Mouse (Mus musculus) G1E (cell line): ENCODE measurements at regions not wholly inside any gene's neighbourhood (a gene's known extent, or its start where the extent isn't known, plus 50 kb on each side); places are given as distances from the start of the nearest gene placed in this dataset.

Experiments used
- ATAC-seq: 2 replicates; pipeline ENCODE4 v1.8.0; 2016; ENCODE audit warnings: mild to moderate bottlenecking; ENCODE audit not compliant: insufficient number of reproducible peaks, poor library complexity, low FRiP score, severe bottlenecking; ENCODE audit errors: extremely low read depth
- DNase-seq: peaks from one replicate; pipeline ENCODE4 v3.0.0; 2012; ENCODE audit warnings: low spot score
- H3K27me3 ChIP-seq: 2 replicates; pipeline ENCODE4 v1.6.1; 2012; ENCODE audit warnings: mild to moderate bottlenecking, low read length, inconsistent platforms; ENCODE audit not compliant: insufficient read depth
- H3K36me3 ChIP-seq: replicated peaks from 2 replicates; pipeline ENCODE3; 2012; ENCODE audit warnings: mild to moderate bottlenecking, inconsistent platforms
- H3K4me1 ChIP-seq: 2 replicates; pipeline ENCODE4 v1.6.1; 2012; ENCODE audit warnings: low read depth, low read length, inconsistent platforms, mixed read lengths; ENCODE audit not compliant: insufficient read depth
- H3K4me3 ChIP-seq: 2 replicates; pipeline ENCODE4 v1.5.1; 2012; ENCODE audit warnings: low read depth, mild to moderate bottlenecking, inconsistent platforms, low read length, moderate library complexity, mixed read lengths
- H3K9me3 ChIP-seq: replicated peaks from 2 replicates; pipeline ENCODE4 v1.6.1; 2012; ENCODE audit warnings: inconsistent platforms
- CTCF ChIP-seq: IDR thresholded peaks from 2 replicates; pipeline ENCODE4 v1.5.1; 2012; ENCODE audit warnings: low read depth, low read length, inconsistent platforms, mixed read lengths
- GATA1 ChIP-seq: IDR thresholded peaks from 2 replicates; pipeline ENCODE4 v1.6.1; 2012; ENCODE audit warnings: borderline replicate concordance, low read length, inconsistent platforms, mixed read lengths
- GATA2 ChIP-seq: IDR thresholded peaks from 2 replicates; pipeline ENCODE4 v1.6.1; 2012; ENCODE audit warnings: low read depth, low read length, inconsistent platforms, borderline replicate concordance
- POLR2AphosphoS5 ChIP-seq: IDR thresholded peaks from 2 replicates; pipeline ENCODE4 v1.6.1; 2012; ENCODE audit warnings: low read depth, low read length, inconsistent platforms; ENCODE audit not compliant: insufficient replicate concordance
- TAL1 ChIP-seq: conservative IDR thresholded peaks from 2 replicates; pipeline ENCODE4 v1.6.1; 2012; ENCODE audit warnings: low read depth, low read length, inconsistent platforms, mixed read lengths

DNA sequence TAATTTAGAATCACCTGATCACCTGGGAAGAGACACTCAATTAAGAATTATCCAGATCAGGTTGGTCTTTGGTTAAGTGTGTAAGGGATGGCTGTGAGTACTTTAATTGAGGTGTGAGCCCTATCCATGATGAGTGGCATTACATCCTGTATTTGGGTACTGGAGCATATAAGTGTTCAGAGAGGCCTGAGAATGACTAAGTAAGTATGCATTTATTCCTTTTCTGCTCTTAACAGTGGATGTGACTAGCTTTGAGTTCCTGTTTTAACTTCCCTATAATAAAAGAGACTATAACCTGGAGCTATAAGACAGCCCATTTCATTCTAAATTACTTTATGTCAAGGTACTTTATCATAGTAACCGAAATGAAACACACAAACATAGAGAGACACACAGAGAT lies 421.4 kb upstream of the Klf4 start:
- no peak for DNase-seq
- Histone ChIP-seq H3K4me3 (no peak overlapping the region), H3K9me3 (peaks cover 8% of the 10 kb centered on the region; the same call in 1 of the 2 replicates), H3K27me3 (no peaks in the 10 kb centered on the region), H3K36me3 (no peaks in the 10 kb centered on the region), H3K4me1 (no peaks in the 10 kb centered on the region)
- no peak for ATAC-seq
- no peak for TF ChIP-seq CTCF
- no peak for TF ChIP-seq POLR2AphosphoS5
- no peak for TF ChIP-seq TAL1
- no peak for TF ChIP-seq GATA2
- TF ChIP-seq GATA1, result no peak

DNA sequence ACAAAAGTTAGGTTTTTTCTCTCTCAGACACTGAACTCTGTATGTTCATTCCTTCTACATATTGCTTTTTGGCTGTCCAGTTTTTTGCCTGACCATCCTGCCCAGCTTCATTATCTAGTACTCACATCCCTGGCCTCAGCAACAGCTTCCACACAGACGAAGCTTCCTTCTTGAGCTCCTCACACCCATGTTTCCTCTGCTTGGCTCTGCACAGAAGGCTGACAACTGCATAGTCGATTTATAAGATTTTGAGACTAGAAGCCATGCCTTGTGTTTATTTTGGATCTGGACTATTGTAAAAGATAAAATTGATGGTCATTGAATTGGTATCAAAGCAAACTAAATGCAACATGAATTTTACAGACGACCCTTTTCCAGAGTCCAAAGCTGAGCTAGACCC lies 420.0 kb upstream of the Klf4 start:
- Histone ChIP-seq H3K4me1 (no peaks in the 10 kb centered on the region), H3K4me3 (no peak overlapping the region), H3K27me3 (no peaks in the 10 kb centered on the region), H3K9me3 (peaks cover 7% of the 10 kb centered on the region; the same call in 1 of the 2 replicates), H3K36me3 (no peaks in the 10 kb centered on the region)
- DNase-seq, result no peak
- ATAC-seq, result no peak
- TF ChIP-seq POLR2AphosphoS5 (no peak), GATA2 (no peak), TAL1 (no peak), CTCF (no peak), GATA1 (no peak)

DNA sequence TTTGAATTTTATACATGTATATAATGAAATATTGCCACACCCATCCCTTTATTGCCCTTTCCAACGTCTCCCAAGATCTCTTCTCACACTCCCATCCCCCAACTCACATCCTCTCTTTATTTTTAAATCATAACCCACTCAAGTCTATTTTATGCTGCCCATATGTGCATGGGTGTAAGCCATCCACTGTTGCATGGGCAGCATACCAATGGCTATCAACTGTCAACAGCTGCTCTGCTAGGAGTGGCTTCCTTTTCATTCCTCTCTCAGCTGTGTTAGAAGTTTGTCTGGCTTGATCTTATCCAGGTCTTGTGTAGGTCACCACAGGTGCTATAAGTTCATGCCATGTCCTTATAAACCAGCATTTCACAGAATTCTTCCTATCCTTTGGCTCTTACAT lies 409.2 kb upstream of the Klf4 start:
- Histone ChIP-seq H3K36me3 (no peaks in the 10 kb centered on the region), H3K9me3 (peaks cover 4% of the 10 kb centered on the region), H3K4me3 (no peak overlapping the region), H3K27me3 (no peaks in the 10 kb centered on the region), H3K4me1 (no peaks in the 10 kb centered on the region)
- ATAC-seq (no peak), DNase-seq (no peak)
- no peak for TF ChIP-seq POLR2AphosphoS5
- TF ChIP-seq GATA1, result no peak
- TF ChIP-seq TAL1, result no peak
- TF ChIP-seq GATA2, result no peak
- no peak for TF ChIP-seq CTCF

DNA sequence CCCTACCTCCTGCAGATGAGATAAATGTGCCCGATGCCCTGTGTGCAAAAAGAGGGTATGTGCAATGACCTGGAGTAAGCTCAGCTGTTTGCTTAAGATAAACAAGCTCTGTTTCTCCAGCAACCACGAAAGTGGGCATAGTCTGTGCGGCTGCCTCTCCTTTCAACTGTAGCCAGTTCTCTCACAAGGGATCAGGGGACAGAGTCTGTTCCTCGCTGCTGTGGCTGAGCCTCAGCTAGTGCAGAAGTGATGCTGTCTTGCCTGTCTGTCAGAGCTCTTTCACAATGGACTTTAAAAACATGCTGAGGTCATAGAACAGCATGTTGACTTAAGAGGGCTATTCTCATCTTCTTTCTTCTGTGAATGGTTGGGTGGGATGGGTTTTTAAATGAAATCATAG lies 406.1 kb upstream of the Klf4 start:
- Histone ChIP-seq H3K4me1 (no peaks in the 10 kb centered on the region), H3K36me3 (no peaks in the 10 kb centered on the region), H3K9me3 (peaks cover 4% of the 10 kb centered on the region), H3K27me3 (no peaks in the 10 kb centered on the region), H3K4me3 (no peak overlapping the region)
- TF ChIP-seq GATA2, result no peak
- TF ChIP-seq TAL1, result no peak
- no peak for TF ChIP-seq CTCF
- no peak for TF ChIP-seq GATA1
- TF ChIP-seq POLR2AphosphoS5, result no peak
- DNase-seq (no peak), ATAC-seq (no peak)

DNA sequence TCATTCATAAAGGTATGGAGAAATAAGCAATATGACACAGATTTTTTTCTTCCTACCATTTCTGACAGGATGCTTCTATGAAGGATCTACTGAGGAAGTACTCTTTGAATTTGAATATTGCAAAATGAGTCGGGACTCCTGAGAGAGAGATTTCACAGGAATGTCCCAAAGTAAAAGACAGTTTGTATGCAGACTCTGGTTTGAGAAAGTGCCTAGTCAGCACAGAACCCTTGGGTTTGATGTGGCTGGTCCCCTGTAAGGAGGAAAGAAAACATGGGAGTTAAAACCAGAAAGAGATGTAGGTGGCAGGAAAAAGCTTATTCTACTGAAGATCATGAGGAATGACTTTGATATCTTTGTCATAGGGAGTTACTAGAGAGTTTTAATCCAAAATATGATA lies 405.6 kb upstream of the Klf4 start:
- Histone ChIP-seq H3K27me3 (no peaks in the 10 kb centered on the region), H3K4me3 (no peak overlapping the region), H3K36me3 (no peaks in the 10 kb centered on the region), H3K9me3 (peaks cover 4% of the 10 kb centered on the region), H3K4me1 (no peaks in the 10 kb centered on the region)
- TF ChIP-seq POLR2AphosphoS5 (no peak), CTCF (no peak), GATA1 (no peak), GATA2 (no peak), TAL1 (no peak)
- ATAC-seq (no peak), DNase-seq (no peak)

DNA sequence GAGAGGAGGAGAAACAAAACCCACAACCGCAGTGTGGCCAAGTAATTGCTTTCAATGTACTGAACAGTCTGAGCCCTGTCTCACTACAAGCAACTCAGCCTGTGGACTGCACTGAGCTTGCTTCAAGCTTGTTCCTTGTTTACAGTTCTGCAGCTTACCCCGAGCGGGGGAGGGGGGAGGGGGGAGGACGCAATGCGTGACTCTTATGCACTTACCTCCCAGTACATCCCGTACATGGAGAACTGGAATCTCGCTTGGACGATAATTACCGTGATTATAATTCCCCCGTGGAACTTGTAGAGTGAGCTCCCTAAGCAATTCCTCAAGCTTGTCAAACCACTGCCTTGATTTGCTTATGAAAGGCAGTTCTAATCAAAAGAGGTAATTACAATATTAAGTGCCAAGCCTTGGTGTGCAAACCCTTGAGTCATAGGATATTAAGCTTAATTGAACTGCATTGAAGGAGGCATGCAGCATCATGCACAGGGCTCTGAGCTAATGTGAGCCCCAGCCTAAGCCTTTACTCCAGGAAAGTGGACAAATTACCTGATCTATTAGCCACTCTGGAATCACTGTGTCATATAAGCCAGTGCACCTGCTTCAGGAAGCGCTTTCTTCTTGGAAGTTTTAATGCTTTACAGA lies 397.0 kb upstream of the Klf4 start:
- no peak for TF ChIP-seq GATA1
- TF ChIP-seq TAL1, result no peak
- TF ChIP-seq CTCF, result no peak
- TF ChIP-seq GATA2, result no peak
- TF ChIP-seq POLR2AphosphoS5, result no peak
- no peak for ATAC-seq
- Histone ChIP-seq H3K36me3 (no peaks in the 10 kb centered on the region), H3K9me3 (peaks cover 14% of the 10 kb centered on the region), H3K4me3 (no peak overlapping the region), H3K27me3 (no peaks in the 10 kb centered on the region), H3K4me1 (no peaks in the 10 kb centered on the region)
- DNase-seq, result no peak

DNA sequence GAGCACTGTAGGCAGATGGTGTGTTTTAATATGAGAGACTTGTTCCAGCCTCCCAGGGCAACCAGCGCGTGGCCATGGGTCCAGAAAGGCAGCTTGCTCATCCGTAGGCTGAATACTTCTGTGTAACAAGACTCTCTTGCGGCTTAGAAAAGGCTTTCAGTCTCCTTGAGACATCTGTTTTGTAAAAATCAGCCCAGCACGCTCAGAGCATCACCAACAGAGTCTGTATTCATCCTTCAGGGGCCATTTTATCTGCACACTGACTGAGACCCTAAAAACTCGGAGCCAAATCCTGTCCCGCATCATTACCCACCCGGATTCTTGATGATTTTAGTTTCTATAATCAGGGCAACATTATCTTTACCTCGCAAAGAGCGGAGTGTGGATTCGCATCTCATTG lies 396.4 kb upstream of the Klf4 start:
- Histone ChIP-seq H3K9me3 (peaks cover 12% of the 10 kb centered on the region), H3K27me3 (no peaks in the 10 kb centered on the region), H3K4me3 (no peak overlapping the region), H3K36me3 (no peaks in the 10 kb centered on the region), H3K4me1 (no peaks in the 10 kb centered on the region)
- ATAC-seq, result no peak
- TF ChIP-seq GATA2 (no peak), TAL1 (no peak), POLR2AphosphoS5 (no peak), GATA1 (no peak), CTCF (no peak)
- DNase-seq, result no peak
